Mouse (Mus musculus): Measurements from ENCODE around the gene Camsap2.

Gene Camsap2

DNA sequence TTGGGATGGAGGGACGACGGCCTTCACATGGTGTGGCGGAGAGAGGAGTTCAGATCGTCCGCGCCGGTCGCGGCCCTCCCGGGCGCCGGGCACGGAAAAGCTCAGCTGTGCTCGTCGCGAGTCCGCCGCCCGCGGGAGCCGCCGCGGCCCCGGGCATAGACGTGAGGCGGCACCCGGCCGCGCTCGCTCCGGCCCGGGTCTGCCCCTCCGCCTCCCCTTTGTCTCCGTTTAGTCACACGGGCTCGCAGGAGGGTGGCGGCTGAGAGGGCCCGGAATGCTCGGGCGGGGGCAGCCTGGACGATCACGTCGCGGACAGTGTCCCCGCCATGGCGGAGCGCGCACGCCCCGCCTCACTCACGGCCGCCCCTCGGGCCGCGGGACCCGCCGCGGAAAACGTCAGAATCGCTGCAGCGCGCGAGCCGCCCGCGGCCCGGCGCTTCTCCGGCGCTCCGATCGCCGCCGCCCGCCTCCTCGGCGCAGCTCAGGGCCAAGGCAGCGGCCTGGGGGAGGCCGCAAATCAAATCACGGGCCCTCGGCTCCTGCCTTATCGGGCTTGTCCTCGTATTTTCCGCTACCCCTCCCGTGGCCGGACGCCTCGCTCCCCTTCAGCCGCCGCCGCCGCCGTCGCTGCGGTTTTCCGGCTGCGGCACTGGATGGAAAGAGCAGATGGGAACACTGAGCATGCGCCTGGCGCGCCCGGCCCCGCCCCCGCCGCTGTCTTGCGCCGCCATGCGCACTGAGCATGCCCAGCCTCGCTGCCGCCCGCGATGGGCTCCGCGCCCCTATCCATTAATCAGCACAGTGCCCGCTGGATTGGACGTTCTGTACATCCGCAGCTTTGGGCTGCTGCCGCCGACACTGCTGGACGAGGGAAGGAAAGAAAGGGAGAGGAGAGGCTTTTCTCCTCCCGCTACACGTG is at the start of gene Camsap2:
Gene Camsap2 (minus strand): TSS at position 651 of the 919 bp plus-strand sequence.
- peak; percentile 97 to 98 for DNase-seq

DNA sequence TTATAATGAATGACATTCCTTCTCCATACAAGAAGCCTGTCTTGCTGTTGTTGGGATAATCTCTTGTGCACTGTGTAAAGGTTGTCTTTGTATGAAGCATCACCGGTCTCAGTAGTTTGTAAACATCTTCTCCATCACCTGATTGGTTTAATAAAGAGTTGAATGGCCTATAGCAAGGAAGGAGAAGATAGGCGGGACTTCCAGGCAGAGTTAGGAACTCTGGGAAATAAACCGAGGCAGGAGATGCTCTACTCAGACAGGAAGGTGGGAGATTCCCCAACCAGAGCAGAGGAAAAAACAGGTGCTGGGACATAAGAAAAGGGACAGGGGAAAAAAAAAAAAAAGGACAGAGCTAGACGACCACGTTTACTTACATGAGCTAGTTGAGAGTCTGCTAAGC is 49.2 kb upstream of the Camsap2 start:
- no peak for DNase-seq

DNA sequence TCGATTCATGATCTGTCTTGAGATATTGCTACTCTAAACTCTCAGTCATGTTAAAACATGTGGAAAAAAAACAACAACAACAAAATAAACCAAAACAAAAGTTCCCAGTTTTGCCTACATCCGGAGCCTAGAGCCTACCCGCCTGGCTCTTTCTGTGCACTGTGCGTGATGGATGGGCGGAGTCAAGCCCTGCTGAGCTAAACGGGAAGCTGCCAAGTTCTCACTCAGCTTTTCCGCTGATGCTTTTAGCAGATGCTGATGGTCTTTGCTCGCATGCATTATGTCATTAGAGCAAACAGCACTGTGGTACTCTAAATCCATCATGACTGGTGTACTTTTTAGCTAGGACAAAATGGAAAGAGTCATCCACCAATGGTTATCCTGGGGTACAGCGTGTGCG is 48.6 kb upstream of the Camsap2 start:
- DNase-seq: peak; percentile 5 to 17

DNA sequence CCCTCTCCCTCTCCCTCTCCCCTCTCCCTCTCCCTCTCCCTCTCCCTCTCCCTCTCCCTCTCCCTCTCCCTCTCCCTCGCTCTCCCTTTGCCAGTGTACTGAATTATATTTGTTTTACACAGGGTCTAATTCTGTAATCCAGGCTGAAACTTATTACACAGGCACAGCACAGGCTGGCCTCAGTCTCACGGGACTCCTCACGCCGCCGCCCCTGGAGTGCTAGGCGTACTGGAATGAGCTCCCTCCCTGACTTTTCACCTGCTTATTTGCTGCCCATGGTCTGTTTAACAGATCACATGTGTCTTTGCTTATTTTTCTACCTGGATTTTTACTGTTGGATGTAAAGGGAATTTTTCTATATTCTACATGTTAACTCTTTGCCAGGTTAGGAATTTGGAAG is 41.0 kb upstream of the Camsap2 start:
- no peak for DNase-seq

DNA sequence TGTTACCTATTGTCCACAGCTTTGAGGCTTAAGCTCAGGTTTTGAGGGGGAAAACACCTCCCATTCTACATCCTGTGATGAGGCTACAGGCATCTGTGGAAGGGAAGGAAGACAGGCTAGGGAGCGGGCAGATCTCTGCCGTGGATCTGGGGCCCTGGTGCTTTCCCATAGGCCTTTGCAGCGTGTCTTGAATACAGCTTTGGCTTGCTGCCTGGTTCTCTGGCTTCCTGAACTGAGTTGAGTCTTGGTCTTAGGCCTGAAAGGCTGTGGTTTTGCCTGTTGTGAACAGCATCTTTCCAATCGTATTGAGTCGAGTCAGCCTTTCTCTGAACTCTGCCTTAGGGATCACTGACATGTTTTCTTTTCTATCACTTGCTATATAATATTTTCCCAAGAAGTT is 35.7 kb upstream of the Camsap2 start:
- DNase-seq: peak; percentile 34 to 48

DNA sequence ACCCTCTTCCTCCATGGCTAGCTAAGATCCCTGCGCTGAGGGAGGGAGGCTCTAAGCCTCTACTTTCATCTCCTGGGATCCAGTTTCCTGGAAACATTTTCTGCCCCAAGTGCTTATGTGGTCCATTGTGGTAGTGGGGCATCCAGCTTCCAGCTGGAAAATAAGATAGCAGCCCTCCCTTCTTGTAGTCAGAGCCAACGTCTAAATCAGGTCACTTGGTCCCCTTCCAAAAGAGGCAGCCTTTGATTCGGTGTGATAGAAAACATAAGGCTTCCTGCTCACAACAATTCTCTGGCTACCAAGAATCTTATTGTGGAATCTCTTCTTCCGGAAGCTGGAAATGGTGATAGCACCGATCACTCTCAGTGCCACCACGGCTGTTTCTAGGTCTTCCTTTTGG is 35.3 kb upstream of the Camsap2 start:
- DNase-seq: peak; percentile 32 to 46

DNA sequence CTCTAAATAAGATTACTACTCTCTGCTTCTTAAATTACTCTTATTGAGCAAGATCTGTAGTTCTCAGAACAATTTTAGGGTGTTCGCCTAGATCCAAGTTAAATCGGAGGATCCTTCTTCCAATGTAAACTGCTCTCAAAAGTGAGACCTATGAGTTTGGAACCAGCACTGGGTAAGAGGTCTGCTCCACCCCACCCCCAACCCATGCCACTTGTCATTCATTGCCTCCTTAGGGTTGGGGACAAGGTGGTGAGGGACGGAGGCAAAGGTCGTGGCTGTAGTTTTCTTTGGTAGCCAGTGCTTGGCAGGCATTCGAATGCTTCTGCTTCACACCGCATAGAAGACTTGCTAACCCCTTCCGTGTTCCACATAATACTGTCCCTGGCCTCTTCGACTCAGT is 34.7 kb upstream of the Camsap2 start:
- DNase-seq: no peak

DNA sequence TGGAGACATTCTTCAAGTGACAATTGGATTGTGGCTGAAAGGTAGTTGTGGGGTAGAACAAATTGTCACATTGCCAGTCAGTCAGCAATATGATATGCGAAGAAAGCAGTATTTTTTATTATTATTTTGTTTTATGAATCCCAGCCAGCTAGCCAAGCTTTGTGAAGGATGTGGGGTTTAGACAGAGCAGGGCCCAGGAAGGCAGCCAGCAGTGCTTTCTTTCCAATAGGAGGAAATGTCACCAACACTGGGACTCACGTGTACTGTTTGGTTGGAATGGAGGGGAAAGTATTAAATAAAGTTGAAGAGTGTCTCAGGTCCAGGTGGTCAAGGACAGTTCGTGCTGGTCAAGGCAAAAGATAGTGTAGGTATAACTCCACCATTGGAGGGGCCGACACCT is 34.3 kb upstream of the Camsap2 start:
- DNase-seq: no peak

DNA sequence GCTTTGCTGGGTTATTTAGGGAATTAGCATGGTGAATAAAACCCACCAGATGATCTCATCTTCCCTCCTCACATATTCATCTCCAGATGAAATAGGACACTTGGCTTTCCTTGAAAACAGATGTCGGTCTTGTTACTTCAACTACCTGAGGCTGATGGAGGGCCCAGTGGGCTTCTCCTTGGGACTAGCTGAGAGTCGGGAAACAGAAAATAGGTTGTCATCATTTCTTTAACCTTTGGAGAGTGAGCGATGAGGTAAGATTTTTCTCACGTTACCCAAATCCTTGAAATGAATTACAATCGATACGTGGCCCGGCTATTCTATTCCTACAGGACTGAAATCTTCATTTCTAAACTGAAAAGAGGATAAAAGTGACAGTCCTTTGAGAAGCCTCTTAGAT is 33.4 kb upstream of the Camsap2 start:
- DNase-seq: no peak

DNA sequence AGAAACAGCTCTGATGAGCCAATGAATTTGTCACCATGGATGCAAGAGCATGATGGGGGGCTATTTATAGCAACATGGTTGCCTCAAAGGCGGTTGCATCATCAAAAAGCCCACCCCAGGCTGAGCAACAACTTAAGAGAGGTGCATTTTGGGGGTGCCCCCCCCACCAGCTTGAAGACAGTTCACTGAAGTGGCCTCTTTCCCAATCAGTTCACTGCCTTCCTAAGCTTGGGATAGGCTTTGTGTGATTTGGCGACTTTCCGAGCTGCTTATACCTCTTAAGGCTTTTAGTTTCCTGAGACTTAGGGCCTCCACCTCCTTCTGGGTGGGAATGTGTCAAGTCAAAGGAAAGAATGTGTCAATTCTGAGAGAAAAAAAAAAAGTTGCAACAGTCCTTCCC is 20.1 kb upstream of the Camsap2 start:
- no peak for DNase-seq

DNA sequence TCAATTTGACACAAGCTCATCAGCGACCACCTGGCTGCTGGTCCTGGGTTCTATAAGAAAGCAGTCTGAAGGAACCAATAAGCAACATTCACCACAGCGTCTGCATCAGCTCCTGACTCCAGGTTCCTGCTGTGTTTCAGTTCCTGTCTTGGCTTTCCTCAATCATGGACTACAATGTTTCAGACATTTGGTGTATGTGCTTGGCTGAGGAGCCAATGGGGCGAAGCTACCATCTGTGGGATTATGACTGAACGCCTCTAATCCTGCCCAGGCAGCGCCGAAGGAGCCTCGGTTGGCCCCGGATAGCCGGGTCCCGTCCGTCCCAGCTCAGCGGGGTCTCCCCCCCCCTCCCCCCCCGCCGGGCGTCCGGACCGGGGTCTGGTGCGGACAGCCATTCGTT is 18.8 kb upstream of the Camsap2 start:
- DNase-seq: peak; percentile 60 to 75

DNA sequence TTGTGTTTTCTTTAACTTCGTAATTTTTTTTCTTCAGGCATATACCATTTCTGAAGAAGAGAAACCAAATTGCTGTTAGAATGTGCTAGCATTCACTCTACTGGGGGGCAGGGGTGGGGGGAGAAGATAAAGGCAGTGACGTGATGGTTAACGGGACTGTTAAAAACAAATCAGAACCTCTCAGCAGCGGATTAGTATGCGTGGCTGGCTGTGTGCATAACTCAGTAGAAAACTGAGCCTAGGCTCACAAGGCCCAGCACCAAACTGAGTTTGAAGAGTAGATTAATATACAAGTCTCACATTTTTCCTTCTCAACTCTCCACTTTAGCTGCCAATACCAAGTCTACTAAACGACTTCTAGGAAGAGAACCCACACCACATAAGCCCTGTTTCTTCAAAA is 17.1 kb upstream of the Camsap2 start:
- no peak for DNase-seq

DNA sequence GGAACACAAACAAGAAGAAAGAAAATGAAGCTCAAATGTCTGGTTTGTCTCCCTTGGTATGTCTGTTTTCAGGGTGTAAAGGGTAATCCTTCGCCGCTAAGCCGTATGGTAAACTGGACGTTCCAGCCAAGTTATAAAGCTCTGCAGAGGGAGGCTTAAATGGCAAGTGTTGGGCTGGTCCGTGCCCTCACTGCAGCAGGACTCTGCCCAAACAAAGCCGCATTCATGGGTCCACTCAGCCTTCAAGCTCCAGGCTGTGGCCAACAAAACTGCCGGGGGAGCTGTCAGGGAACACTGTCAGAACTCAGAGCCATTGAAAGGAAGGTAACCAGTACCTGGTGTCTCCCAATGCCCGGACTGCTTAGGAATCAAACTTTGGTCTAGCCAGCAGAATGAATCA is 16.7 kb upstream of the Camsap2 start:
- no peak for DNase-seq

DNA sequence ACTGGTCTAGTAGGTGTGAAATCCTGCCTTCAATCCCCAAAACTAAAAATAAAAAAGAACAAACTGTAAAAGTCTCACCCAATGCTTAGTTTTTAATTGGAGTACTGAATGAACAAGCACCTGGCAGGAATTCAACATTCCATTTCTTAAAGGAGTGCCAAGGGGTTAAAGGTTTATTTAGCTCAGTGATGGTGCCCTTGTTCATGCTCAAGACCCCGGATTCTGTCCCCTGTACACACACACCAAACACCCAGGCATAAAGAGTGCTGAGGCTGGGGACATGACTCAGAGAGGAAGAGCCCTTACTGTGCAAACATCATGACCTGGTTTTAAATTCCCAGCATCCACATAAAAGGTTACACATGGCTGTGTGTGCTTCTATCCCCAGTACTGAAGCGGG is 15.5 kb upstream of the Camsap2 start:
- no peak for DNase-seq

DNA sequence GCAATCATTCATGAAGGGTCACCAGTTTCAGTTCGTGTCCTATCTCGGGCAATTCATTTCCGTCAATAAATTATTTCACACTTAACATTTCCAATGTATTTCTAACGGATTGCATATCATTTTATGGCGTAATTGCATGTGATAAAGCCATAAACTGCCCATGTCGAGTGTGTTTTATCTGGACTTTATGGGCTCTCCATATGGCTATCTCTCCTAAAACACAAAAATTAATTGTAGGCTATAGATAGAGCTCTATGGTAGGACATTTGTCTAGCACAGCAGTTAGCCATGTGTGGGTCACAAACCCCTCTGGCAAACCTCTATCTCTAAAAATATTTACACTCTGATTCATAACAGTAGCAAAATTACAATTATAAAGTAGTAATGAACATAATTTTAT is 15.0 kb upstream of the Camsap2 start:
- no peak for DNase-seq

DNA sequence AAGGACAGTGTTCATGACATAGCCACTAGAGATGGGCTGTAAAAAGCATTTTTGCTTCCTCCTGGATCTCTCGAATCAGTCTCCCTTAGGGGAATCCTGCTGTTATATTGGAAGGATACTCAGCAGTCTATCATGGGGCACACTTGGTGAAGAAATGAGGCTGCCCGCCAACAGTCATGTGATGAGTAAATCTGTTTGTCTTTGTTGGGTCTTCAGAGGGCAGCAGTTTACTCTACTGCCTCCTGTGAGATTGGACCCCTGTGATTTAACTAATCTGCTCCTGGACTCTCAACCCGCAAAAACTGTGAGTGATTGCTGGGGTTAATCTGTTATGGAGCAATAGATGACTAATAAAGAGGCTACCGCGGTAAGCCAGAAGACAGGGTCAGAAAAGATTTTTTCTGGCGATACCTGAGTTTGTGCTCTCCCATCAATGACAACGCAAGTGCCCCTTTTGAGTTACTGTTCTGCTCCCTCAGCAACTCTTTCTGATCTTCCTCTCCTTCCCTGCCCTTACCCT is 13.0 kb upstream of the Camsap2 start:
- DNase-seq: no peak

DNA sequence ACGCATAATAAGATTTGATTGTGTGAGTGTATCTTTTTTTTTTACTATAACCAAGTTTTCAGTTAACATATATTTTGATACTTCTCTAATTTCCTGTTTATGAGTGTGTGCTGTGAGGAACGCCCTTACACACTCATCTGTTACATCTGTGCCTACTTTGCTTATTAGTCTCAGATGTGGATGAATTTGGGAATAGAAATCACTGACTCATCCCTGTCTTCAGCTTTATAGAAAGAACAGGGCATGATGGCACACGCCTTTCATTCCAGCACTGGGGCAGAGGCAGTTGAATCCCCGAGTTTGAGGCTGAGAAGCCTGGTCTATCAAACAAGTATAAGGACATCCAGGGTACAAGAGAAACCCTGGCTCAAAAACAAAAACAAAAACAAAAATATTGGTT is 9.7 kb upstream of the Camsap2 start:
- no peak for DNase-seq

DNA sequence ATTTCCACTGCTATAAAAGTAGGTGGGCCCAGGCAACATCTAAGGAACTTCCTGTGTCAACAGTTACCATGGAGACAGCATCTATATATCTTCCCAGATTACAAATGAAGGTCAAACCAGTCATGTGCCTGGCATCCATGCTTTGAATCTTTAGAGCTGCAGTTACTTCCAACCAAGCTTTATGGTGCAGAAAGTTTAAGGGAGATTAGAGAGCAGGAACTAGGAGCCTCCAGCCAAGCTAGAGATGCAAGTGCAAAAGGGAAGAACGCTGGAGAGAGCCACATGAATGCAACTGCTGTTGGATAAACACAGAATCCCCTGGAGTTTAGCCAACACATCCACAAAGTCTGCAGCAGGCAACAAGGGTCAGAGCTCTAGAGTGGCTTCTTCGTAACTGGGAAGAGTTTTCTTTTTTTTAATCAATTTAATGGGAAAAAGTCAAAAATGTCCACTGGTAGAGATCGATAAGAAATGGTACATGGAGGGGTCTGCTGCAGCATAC is 4.8 kb upstream of the Camsap2 start:
- no peak for DNase-seq

DNA sequence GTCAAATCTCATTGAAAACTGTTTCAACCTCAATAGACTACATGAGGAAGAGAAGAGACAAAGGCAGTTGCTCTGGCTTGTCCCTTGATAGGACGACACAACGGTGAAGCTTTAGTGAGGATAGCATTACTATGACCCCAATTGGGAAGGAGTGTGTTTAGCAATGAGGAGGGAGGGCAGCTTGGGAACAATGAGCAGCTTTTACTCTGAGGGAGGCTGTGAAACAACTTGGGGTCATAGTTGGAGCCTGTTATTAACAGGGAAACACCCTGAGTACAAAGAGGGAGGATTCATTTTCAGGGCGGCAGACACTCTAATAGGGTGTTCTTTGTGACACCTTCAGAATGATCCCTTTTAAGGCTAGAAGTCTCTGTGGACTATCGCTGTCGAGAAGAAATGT is 2.2 kb upstream of the Camsap2 start:
- no peak for DNase-seq

DNA sequence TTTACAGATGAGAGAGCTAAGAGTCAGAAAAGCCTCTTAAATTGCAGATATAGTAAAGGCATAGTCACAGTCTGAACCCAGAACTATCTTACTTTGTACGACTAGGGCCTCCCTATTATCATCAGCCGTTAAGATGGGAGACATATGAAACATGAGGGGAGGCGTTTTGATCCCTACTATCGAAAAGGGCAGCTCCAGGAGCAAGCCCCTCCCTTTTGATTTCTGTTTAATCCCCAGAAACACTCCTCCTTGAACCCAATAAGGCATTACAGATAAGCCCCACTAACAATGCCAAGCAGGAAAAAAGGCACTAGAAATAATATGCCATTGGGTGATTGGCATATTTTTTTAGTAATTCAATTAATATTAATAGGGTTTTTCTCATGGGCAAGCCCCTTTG is 1.2 kb upstream of the Camsap2 start:
- no peak for DNase-seq

DNA sequence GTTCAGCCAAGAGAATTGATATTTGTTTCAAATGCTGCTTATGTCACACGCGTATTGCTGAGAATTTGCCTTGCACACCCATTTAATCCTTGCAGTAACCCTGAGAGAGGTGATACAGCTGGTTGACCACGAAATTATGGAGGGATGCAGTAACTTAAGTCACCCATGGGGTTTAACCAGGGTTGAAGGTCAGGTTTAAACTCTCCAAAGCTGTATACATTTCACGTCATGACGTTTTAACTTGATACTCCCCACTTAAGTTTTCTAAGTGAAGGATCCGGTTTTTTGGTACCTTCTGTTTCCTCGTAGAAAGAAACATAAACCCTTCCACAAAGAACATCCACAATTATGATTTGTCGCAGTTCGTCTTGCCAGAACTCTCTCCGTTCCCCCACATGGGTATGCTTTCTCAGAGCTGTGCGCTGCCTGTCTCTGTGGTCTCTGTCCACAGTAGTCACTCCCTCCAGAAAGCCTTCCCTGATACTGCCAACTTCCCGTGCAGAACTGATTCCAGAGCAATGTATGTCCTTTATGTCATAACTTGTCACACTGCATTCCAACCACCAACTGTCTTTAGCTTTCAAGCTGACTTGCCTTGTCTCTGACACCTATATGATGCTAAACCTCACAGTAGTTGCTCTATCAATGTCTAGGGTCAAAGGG is 600 bp upstream of the Camsap2 start:
- no peak for DNase-seq

DNA sequence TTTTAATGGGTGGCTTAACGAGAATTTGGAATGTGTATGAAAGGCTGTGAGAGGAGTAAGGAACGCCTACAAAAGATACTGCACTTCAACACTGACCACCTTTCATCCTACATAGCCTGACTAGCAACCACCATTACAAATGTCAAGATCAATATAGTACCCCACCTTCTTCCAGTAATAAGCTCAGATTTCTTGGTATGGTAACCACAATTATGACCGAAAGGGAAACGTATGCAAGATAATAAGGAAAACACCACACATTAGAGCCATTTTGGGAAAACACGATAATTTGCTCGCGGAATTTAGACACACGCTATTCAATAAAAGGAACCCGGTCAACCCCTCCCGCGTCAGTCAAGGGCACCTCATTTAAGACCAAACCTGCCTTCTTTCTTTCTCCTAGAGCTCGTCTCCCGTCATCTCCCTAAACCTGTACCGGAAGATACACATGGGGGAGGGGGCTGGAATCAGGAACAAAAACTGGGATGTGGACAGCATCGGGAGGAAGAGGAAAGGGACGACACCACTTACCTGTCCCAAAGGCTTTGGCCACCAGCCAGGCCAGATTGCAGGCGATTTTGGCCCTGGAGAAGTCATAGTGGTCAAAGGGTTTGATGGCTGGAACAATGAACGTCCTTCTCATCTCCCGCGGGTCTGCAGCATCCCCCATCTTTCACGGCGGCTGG is 993 bp downstream of the Camsap2 start:
- DNase-seq: peak in 1 of 2 experiments; percentile 78

DNA sequence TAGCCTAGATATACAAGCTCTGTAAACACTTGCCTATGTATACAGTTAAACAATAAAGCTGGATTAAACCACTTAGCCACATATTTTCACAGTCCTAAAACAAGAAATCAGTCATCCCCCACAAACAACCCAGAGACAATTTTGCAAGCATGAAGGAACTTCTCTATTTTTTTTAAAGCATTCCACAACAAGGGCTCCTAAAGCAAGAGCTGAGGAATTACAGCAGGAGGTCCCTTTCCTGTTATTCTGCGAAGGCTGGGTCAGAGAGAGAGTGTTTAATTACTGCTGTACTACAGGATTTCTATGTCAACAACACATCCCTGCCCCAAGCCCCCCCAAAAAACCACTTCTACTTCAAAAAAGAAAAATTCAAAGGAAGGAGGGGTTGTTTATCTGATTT is 1.6 kb downstream of the Camsap2 start:
- DNase-seq: no peak

Measured in cerebellum, postnatal 25 days (tissue).